Mouse (Mus musculus) urinary bladder, adult 2 months (tissue): ENCODE measurements around the gene Dnmt1. TPM values are rescaled to one million over a fixed set of nuclear protein-coding genes. Genes with fewer than 3 reads are reported as not detected.

Source experiments
- DNase-seq: peaks from one replicate; pipeline ENCODE4 v3.0.0; 2022; ENCODE audit warnings: low spot score
- polyA plus RNA-seq: library from polyadenylated mRNA; depleted of rRNA; stranded (reverse); fragments of >200 nt; gene quantifications from 2 replicates; pipeline ENCODE4 v1.2.3, GENCODE M21; 2012

Gene Dnmt1
- polyA plus RNA-seq, 1 experiment = 19.1 TPM

DNA sequence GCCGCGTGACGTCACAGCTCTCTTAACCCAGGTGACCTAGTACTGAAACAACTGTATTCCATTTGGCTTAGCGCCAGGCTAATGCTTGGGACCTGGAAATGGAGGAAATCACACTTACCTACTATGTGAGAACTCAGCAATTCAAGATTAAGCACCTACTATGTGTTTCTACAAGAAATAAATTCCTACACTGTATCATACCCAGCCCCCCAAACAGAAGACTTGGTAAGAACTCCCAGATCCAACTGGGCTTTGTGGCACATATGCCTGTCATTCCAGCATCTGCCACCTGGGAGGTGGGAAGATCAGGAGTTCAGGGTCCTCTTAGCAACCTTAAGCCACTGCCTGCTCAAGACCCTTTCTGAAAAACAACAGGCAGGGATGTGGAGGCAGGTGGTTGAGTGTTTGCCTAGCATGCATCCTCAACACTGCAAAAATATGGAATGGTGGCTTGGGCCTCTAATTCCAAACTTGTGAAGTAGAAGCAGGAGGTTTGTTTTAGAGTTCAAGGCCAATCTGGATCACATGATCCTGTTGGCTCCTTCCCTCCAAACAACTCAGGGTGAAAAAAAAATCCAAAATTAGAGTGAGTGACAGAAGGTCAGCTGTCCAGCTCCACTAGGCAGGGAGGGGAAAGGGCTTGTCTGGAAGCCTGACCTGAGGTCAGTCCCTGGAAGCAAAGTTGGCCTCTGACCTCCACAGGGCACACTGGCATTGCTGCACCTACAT is 17.4 kb upstream of the Dnmt1 start:
- DNase-seq = no peak

DNA sequence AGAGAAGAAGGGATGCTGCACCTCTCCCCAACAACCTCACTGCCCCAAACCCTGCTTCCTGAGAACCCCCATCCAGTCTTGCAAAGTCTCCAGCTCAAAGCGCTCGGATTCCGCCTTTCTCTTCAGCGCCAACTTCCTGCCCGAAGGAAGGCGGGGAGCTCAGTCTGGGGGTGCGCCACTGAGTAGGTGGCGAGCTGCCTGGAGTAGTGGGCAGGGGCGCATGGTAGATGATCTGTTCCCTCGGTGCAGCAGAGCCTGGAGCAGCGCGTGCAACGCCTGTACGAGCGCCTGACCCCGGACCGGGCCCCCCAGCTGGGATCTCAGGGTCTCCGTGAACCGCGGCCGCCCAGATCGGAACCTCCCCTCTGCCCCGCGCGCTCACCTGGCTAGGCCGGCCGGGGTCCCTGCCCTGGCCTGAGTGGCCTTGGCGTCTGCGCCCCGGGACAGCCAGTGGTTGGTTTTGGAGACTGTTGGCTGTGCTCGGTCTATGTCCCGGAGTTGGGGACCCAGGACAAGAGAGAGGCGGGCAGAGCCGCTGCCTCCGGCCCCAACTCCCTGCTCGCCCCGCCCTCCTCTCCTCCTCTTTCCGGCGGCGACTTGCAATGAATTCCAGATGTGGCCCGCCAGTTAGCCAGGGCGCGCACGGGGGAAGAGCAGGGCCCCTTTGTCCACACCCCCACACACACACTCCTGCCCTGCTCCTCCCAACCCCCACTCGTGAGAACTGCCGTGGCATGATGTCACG is 16.7 kb upstream of the Dnmt1 start, which contains the start of gene S1pr2:
Gene S1pr2, minus strand, starts transcription at position 566 of the 745 bp plus-strand sequence.
- DNase-seq = peak; percentile 62

DNA sequence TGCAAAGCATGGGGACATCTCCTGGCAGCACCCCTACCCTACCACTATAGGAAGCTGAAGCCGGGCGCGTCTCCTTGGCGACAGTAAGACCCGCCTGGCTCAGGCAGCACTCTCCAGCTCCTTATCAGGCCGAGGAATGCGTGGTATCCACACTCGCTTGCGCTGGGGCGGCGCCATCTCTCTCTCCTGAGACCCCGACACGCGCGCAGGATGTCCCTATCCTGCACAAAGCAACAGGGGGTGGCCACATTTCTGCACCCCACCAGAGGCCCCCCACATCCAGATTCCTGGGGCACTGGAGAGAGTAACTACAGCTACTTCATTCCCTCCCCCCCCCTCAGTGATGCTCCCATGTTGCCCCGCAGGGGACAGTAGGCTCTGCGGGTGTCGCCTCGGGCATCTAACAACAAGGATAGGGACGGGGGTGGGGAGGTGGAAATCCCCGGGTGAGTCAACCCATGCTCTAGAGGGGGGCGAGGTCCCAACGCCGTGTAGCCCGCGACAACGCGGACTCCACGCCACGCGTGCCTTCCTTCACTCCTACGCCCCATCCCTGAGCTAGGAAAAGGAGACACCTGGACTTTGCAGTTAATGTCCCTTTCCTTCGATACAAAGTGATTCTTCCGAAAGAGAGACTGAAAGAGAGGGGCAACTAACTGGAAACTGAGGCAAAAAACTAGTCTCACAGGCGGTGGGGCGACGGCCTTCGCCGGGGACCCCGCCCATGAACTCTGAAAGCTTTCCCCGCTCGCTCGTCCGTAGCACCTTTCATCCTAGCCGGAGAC is 15.9 kb upstream of the Dnmt1 start:
- no peak for DNase-seq

DNA sequence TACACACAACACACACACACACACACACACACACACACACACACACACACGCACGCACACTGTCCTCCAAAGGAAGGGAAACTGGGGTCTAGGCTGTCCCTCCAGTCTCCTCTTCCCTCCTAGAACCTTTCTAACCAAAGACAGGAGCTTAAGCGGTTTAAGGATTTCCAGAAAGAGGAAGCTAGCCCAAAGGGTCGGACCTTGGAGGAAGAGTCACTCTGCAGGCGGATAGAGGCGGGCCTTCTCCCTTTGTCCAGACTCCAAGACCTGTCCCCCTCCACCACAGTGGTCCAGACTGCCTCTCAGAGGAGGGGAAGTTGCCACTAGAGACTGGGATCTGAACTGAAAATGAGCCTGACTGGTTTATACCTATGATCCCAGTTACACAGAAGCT is 14.0 kb upstream of the Dnmt1 start:
- DNase-seq = no peak

DNA sequence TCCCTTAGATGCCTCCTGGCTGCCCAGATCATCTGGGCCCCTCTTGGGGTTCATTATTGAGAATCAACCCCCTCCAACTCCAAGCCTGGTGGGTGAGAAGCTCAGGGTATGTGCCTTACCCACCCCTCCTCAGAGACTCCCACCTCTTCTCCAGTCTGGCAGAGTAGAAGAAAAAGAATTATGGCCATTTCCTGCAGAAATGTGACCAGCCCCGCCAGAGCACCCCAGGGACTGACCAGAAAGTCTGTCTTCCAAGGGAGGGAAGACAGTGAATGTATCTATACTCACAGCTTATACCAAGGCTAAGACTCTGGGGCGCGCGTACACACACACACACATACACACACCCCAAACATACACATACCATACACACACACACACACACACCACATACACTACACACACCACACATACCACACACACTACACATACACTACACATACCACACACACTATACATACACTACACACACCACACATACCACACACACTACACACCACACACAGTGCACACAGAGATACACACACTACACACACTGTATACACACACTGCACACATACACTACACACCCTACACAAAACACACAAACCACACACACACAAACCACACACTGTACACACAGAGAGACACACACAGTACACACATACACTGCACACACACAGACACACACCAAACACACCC is 13.5 kb upstream of the Dnmt1 start:
- DNase-seq = no peak

DNA sequence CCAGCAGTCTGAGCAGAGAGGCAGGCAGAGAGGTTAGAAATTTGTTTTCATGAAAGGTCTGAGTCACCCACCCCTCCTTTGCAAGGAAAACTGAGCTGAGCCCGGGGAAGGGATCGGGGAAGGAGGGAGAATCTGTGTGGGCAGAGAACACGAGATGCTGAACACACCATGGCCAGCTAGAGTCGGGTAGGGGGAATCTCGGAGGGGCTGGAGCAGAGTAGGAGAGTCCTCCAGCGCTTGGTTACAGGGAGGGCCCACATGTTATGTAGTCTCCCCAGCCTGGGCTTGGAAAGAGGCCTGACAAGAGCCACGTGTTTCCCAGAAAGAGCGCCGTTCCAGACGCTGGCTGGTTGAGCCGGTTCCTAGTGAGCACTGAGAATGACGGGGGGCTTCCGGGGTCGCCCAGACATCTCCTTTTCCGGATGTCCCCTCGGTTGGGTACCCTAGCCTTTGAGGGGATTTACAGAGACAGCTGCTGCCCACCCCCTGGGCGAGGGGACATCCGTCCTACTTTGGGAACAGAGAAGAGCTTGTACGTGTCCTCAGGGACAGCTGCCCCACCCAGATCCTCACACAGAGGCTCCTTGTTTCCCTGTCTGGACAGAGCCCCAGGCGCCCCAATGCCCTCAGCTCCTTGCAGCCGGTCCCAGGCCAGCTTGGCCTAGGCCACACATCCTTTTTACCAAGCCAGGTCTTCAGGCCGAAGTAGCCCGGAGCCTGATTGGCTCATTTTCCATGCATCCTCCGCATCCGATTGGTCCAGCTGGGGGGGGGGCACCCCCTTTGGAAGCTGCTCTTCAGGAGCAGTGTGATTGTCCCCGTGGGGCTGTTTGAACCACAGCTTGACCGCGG is 12.7 kb upstream of the Dnmt1 start:
- DNase-seq = peak; percentile 37

DNA sequence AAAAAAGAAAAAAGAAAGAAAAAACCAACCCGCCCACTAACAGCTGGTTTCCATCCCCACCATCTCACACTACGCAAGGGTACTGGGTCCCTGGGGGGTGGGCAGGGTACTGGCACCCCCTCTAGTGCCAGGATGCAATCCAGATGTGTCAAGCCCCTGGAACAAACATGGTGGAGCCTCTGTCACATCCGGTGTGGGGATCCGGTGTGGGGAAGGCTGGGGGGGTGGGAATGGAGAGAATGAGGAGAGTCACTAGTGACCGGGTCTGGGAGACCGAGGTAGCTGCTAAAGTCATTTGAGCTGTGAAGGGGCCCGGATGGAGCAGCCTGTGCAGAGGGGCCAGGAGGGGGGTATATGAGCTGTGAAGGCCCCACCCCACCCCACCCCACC is 12.1 kb upstream of the Dnmt1 start:
- DNase-seq = no peak

DNA sequence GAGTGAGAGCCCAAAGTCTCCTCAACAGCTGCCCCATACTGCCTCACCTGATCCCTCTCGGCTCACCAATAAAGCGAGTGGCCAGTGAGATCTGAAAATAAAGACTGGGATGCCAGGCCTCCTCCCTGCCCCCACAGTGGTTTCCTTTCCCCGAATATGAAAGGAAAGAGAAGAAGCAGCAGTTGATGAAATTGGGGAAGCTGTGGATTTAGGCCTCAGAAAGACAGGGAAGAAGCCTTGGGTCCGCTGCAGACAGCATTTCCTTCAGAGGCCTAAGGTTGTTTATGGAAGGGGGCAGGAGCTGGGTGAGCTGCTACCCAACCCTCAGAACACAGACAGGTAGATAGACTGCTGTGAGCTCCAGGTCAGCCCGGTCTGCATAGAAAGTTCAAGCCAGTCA is 7.1 kb upstream of the Dnmt1 start:
- DNase-seq = no peak

DNA sequence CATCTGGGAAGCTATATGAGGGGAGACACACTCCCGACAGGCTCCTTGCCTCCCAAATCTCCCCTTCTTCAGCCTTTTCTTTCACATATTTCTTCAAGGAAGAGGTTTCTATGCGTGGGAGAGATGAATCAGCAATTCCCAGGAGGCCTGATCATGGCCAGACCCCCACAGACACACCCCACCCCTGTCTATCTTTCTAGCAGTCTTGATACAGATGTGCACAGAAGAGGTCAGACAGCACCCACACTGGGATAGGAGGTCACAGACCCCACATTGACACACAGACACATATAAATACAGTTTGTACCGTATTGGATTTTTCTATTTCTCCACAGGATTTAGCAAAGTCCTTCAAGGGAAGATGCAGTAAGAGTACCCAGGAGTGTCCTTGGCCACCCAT is 6.3 kb upstream of the Dnmt1 start:
- no peak for DNase-seq

DNA sequence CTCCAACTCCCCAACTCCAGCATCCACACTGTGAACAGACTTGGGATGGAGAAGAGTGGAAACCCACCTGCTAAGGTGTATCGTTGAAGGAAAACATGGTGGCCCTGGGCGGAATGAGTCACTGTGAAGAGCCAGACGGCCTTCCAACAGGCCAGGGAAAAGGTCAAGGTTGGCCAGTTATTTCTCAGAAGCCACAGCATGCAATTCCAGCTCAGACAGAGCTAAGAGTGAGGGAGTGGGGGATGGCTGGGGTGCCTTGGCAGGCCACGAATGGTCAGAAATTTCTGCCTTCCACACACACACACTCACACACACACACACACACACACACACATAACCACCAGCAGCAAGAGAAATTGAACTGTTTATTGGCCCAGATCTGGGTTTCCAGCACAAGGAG is 5.9 kb upstream of the Dnmt1 start:
- no peak for DNase-seq

DNA sequence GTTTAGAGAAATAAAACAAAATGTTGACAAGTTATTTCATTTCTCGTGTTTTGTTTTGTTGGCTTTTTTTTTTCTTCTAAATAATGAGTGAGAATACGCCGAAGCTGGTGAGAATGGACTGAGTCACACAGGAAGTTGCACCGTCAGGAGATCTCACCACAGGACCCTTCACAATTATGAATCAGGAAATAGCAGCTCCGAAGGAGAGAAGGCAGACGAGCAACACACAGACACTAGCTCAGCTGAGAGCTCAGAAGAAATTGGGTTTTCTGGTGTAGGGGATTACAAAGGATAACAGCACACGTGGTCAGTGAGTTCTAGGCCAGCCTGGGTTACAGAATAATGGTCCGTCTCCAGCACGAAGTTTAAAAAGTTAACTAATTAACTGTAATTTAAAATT is 1.9 kb upstream of the Dnmt1 start:
- DNase-seq = no peak

DNA sequence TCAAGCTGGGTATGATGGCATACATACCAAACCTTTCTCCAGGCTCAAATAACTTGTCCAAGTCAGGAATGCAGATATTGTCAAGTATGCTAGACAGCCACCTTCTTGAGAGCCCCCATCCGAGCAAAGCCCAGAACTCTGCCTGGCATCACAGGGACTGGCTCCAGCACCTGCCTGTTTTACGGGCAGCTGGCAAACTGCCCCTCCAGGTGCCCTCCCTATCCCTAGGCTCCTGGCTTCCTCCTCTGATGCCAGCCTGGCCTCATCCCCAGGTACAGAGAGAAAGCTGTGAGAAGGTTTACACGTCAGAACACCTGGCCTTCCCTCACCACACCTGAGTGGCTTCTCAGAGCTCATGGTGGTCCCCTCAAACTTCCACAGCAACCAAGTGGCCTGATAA is 2.7 kb downstream of the Dnmt1 start:
- DNase-seq = no peak

DNA sequence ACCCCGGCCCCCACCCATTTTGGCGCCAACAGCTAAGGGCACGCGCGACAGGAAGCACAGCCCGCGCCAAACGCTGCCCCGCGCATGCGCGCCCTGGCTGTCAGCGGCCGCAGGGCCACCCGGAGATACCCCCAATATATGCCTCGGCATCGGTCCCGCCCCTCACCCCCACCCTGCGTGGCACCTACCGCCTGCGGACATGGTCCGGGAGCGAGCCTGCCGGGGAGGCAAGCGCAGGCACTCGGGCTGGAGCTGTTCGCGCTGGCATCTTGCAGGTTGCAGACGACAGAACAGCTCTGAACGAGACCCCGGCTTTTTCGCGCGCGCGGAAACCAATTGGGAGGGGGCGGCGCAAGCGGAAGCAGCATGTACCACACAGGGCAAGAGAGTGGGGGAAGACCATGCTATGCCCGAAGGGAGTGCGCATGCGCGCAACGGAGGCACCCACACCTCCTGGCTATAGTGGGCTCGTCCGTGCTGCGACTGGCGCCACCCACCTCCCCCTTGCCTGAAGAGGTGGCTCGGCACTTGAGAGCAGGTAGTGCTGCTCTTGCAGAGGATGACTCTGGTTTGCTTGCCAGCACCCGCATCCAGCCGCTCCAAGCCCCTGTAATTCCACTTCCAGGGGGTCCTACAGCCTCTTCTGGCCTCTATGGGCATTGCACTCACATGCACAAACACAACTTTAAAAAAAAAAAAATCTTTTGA is 7.0 kb downstream of the Dnmt1 start:
- peak; percentile 83 for DNase-seq

DNA sequence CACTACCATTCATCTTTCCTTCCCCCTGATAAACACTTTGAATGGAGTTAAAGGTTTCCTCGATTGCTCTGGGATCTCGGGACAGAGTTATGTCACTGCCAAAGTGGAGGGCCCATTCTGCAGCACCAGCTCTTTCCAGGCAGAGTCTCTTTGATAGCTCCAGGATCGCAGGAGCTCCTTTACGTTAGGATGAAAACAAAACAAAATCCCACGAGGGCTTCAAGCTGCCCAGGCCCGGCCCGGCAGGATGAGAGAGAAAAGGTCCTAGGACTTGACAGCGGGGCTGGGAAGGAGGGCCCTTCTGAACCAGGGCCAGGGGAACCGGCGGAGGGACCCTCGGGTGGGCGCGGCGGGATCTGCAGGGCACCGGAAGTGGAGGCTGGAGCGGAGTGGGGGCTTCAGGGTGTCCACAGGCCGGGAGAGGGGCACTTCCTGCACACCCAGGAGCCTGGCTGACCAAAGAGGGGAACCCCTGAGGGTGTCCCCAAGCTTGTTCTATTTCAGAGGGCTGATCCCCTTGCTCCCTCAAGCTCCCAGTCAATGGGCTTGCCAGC is 7.6 kb downstream of the Dnmt1 start:
- no peak for DNase-seq

DNA sequence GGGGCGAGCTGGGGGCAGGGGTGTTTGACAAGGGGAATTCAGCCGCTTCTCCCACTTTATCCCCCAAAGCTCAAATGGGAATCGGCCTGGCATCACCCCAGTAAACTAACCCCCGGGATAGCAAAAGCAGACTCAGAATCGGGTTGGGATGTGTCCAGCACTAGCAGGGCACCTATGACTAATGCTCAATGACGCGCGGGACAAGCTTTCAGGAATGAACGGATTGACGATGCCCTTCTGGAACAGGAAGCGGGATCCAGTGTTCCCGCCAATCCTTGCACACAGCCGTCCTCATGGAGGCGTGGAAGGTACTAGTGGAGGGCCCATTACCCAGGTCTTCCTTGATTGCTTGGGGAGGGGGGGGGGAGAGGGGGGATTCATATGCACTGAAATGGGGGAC is 8.2 kb downstream of the Dnmt1 start:
- DNase-seq = no peak

DNA sequence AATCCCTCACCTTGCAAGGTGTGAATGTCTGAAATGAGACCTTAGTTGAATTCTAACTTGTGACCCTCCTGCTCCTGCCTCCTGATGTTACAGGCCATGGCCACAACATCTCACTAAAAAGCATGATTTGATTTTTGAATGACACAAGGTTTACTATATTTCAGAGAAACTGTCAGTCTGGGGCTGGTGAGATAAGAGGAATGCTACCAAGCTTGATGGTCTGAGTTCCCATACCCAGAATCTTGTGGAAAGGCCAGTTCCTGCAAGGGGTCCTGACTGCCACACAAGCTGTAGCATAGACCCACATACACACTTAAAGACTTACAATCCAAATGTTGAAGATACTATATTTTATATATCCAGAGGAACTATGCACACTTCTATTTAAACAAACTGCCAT is 9.3 kb downstream of the Dnmt1 start:
- DNase-seq = no peak

DNA sequence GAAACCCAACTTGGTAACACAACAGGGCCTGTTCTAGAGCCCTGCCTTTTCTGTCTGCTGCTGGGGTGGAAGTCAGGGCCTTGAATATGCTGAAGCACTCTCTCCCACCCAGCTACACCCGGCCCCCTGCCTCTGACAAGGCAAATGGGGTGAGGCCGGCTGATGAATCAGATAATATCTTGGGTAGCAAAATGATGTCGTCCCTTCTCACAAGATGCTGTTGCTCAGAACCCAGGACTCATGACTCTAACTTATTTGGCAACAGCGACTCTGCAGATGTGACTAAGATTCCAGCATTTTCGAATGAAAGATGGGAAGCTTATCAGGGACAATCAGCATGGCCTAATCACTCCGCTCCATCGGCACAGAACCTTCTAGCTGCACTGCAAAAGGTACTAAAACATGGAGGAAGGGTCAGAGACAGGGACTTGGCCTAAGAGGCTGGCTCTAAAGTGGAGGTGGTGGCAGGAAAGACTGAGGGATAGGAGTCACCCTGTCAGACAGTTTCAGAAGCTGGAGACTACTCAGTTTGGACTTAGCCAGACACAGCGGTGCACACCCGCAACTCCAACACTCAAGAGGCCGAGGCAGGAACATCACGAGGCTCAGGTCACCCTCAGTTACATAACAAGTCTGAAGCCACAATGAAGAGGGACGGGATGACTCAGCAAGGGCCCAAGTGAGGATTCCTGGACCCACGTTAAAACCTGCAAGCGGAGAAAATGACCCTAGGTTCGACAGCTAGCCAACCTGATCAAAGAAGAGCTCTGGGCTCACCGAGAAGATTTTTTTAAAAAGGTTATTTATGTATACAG is 13.4 kb downstream of the Dnmt1 start:
- no peak for DNase-seq

DNA sequence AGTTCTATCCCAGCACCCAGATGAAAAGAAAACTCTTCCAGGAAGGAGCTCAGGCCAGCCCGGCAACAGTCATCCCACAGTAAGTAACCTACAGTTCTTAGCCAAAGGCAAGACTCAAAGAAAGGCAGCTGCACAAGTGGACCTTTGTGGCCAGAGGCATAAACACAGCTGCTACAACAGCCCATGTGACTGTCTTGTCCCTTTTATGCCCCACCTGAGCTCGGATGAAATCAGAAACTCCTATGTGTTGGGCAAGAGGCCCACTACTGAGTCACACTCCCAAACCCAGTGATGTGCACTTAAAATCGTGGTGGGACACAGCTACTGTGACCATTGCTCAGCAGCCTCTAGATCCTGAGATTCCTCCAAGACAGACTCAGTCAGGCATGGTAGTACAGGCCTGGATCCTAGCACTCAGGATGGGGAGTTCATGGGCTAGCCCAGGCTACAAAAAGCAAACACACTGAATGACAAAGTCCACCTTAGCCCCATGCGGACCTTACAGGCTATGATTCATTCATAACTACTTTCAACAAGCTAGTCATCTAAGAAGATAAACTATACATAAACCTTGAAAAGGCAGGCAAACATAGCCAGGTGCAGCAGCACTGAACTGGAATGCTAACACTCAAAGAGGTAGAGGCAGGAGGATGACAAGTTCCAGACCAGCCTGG is 14.9 kb downstream of the Dnmt1 start:
- DNase-seq = no peak

DNA sequence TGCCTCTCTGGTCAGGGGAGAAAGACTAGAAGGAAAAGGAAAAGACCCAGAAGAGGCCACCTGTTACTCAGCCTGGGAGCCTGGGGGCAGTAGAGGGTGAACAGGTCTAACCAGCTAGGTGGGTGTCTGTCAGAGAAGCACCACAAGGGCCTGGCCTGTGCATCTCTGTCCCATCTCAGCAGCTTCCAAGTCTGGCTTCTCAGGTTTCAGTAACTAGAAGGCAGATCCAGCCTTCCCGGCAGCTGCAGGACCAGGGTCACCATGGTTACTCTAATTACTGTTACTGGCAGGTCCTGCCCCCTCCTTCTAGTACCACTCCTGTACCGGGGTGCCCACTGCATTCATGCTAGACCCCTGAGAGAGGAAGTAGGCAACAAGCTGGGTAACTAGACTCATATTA is 15.8 kb downstream of the Dnmt1 start:
- DNase-seq = no peak
